Mouse (Mus musculus) small intestine, adult 2 months (tissue): ENCODE measurements around the gene Cdc14a. TPM values are rescaled to one million over a fixed set of nuclear protein-coding genes. Genes with fewer than 3 reads are reported as not detected.

Experiments
- H3K27ac ChIP-seq: fragments of 200-500 bp; 2 replicates; pipeline ENCODE4 v1.5.1; 2012; ENCODE audit warnings: low read depth, low read length, control low read depth, inconsistent platforms; ENCODE audit not compliant: insufficient read depth
- H3K27me3 ChIP-seq: fragments of 200-500 bp; 2 replicates; pipeline ENCODE4 v1.6.1; 2012; ENCODE audit warnings: mild to moderate bottlenecking, moderate library complexity, low read length, inconsistent platforms; ENCODE audit not compliant: control insufficient read depth, insufficient read depth
- H3K36me3 ChIP-seq: fragments of 200-500 bp; 2 replicates; pipeline ENCODE4 v1.6.1; 2012; ENCODE audit warnings: mild to moderate bottlenecking, low read length, control low read depth, inconsistent platforms; ENCODE audit not compliant: control insufficient read depth, insufficient read depth
- H3K4me1 ChIP-seq: fragments of 200-500 bp; 2 replicates; pipeline ENCODE4 v1.6.1; 2012; ENCODE audit warnings: low read length, inconsistent platforms, mixed read lengths; ENCODE audit not compliant: control insufficient read depth, insufficient read depth, insufficient read length
- H3K4me3 ChIP-seq: fragments of 200-500 bp; 2 replicates; pipeline ENCODE4 v1.5.1; 2012; ENCODE audit warnings: low read depth, mild to moderate bottlenecking, control low read depth, inconsistent platforms, low read length, moderate library complexity
- CTCF ChIP-seq: fragments of 200-500 bp; IDR thresholded peaks from 2 replicates; pipeline ENCODE4 v1.5.1; 2012; ENCODE audit warnings: low read depth, mild to moderate bottlenecking, control low read depth, inconsistent platforms, low read length, moderate library complexity, mixed read lengths; ENCODE audit not compliant: insufficient replicate concordance, insufficient read length; ENCODE audit errors: extremely low read depth
- POLR2A ChIP-seq: fragments of 200-500 bp; IDR thresholded peaks from 2 replicates; pipeline ENCODE4 v1.6.1; 2012; ENCODE audit warnings: low read depth, mild to moderate bottlenecking, control low read depth, inconsistent platforms, low read length, moderate library complexity
- WGBS: fragments of 180-500 bp; shearing (Covaris S2); methylation state at CpG from one replicate; pipeline ENCODE4 v1.1.7; 2018; 5-methylcytosine and 5-hydroxymethylcytosine counted together
- polyA plus RNA-seq: library from polyadenylated mRNA; depleted of rRNA; stranded (reverse); fragments of >200 nt; gene quantifications from 2 replicates; pipeline ENCODE4 v1.2.3, GENCODE M21; 2012

Gene Cdc14a
- polyA plus RNA-seq, 1 experiment, result 8.6 TPM

DNA sequence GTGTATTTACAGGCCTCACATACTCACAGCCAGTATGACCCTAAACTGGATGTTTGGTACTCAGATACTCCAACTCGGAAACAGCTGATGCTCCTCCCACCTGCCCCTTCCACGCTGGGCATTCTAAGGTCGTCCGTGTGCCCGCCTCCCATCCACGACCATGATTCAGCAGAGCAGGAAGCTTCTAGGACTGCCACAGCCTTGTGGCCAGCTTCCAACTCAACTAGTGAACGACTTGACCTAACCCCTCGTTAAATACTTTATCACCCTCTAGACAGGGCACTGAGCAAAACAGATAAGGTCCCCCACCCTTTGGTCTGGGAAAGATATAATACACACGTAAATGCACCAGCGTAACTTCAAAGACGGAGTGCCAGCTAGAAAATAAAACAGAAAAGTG lies 35.0 kb downstream of the Cdc14a start:
- no peak overlapping the region for H3K4me3 ChIP-seq
- WGBS, result 18% methylated on average over 11 of the region's 11 CpGs
- no peaks in the 10 kb centered on the region for H3K27me3 ChIP-seq
- H3K36me3 ChIP-seq, result peaks cover 2% of the 10 kb centered on the region; the same call in 1 of the 2 replicates
- TF ChIP-seq POLR2A, result no peak
- TF ChIP-seq CTCF, result no peak
- peak overlapping the region; percentile 85 for H3K27ac ChIP-seq
- peaks cover 17% of the 10 kb centered on the region; the same call in 1 of the 2 replicates for H3K4me1 ChIP-seq

DNA sequence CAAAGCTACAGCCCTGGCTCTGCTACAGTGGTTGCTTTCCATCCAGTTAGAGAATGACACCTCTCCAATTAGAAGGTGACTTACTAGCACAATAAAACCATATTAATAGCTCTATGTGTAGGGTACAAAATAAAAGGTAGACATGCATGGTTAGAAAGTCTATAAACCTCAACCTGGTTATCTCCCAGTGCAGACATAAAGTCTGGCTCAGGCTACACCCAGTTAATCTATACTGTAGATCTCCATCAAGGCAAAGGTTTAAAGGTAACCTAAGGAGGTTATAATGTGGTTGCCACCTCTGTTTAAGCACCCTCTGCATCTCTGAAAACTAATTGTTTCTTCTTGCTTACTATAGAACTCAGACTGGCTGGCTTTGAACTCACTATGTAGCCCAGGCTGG lies 36.9 kb downstream of the Cdc14a start:
- TF ChIP-seq POLR2A, result no peak
- no peak for TF ChIP-seq CTCF
- Histone ChIP-seq H3K27ac (peak overlapping the region; percentile 51; the same call in 1 of the 2 replicates), H3K4me3 (no peak overlapping the region), H3K36me3 (no peaks in the 10 kb centered on the region), H3K27me3 (no peaks in the 10 kb centered on the region), H3K4me1 (peaks cover 17% of the 10 kb centered on the region; the same call in 1 of the 2 replicates)

DNA sequence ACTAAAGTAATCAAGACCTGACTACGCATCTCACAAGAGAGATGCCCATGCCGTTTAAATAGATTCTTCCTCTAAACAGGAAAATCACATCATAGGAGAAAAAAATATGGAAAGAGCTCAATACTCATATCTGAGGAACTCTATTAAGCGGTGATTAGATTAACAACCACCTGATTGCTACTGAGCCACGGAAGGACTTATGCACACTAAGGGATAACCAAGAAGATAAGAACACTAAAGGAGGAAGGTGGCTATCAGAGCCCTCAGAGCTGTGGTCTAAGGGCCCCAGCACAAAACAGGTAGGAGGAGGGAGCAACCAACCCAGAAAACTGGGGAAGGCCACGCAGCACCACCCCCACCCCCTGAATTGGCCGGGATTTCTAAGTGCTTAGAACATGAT lies 37.5 kb downstream of the Cdc14a start:
- no peak overlapping the region for H3K4me3 ChIP-seq
- H3K27ac ChIP-seq, result peak overlapping the region; percentile 51; the same call in 1 of the 2 replicates
- no peak for TF ChIP-seq POLR2A
- WGBS, result 46% methylated on average over 6 of the region's 6 CpGs
- H3K36me3 ChIP-seq, result peaks cover 3% of the 10 kb centered on the region; the same call in 1 of the 2 replicates
- H3K4me1 ChIP-seq, result peaks cover 17% of the 10 kb centered on the region; the same call in 1 of the 2 replicates
- H3K27me3 ChIP-seq, result no peaks in the 10 kb centered on the region

DNA sequence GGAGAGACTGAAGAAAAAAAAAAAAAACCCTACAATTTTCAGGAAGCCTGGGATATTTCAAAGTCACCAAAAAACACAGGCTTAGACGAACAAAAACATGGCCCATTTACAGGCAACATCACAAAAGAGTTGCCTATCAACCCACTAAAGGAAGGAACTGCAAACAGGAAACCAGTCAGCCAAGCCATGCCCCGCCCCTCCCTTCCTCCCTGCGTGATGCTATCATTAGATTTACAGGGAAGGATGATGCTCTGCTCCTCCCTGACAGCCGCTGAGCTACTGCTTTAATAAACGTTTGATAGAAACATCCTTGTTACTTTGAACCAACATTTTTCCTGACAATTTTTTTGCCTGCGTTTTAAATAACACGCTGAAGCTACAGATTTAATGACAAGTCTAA lies 39.5 kb downstream of the Cdc14a start:
- Histone ChIP-seq H3K27me3 (no peaks in the 10 kb centered on the region), H3K36me3 (peaks cover 3% of the 10 kb centered on the region; the same call in 1 of the 2 replicates), H3K4me3 (no peak overlapping the region), H3K4me1 (peaks cover 15% of the 10 kb centered on the region; the same call in 1 of the 2 replicates), H3K27ac (no peak overlapping the region)
- 76% methylated on average over 7 of the region's 7 CpGs for WGBS
- TF ChIP-seq POLR2A (no peak), CTCF (no peak)

DNA sequence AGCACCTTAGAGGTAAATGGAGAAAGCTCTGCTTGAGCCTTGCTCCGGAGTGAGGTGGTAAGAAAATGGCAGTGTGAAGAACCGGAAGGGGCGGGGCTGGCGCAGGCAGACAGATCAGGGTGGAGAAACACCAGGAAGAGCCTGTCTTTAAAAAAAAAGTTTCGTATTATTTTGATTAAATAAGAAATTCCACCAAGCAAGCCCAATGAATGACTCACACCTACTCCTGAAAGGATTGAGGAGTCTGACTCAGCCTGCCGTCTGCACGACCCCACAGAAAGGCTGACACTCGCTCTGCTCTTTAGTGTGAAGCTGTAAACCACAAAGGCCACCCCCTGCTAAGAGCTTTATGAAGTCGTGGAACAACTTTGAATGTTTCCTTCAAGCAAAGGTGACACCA lies 43.5 kb downstream of the Cdc14a start:
- 69% methylated on average over 9 of the region's 9 CpGs for WGBS
- H3K27me3 ChIP-seq, result no peaks in the 10 kb centered on the region
- no peak for TF ChIP-seq POLR2A
- TF ChIP-seq CTCF, result no peak
- no peak overlapping the region for H3K4me3 ChIP-seq
- peaks cover 2% of the 10 kb centered on the region; the same call in 1 of the 2 replicates for H3K4me1 ChIP-seq
- no peak overlapping the region for H3K27ac ChIP-seq
- peaks cover 3% of the 10 kb centered on the region; the same call in 1 of the 2 replicates for H3K36me3 ChIP-seq

DNA sequence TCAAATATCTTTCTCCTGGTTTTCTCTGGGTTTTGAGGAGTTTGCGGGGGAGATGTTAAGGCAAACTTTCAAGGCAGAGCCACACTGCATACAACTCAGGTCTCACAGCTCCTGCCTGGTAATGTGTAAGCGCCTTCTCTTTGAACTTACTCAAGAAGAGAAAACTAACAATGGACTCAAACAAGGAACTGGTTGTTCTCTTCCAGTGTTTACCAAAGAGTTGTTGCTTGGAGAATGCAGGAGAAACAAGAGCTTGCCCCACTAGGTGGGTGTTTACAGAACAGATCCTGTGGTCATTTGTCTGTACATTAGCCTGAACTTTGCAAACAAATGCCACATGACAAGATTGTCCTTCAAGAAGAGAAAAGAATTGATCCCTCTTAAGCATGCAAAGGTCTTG lies 48.4 kb downstream of the Cdc14a start:
- no peaks in the 10 kb centered on the region; the same call in none of the 2 replicates for H3K4me1 ChIP-seq
- no peak overlapping the region for H3K4me3 ChIP-seq
- WGBS, result 83% methylated on average over 2 of the region's 2 CpGs
- no peaks in the 10 kb centered on the region for H3K27me3 ChIP-seq
- H3K36me3 ChIP-seq, result no peaks in the 10 kb centered on the region; the same call in 1 of the 2 replicates
- H3K27ac ChIP-seq, result no peak overlapping the region
- TF ChIP-seq POLR2A (no peak), CTCF (no peak)

DNA sequence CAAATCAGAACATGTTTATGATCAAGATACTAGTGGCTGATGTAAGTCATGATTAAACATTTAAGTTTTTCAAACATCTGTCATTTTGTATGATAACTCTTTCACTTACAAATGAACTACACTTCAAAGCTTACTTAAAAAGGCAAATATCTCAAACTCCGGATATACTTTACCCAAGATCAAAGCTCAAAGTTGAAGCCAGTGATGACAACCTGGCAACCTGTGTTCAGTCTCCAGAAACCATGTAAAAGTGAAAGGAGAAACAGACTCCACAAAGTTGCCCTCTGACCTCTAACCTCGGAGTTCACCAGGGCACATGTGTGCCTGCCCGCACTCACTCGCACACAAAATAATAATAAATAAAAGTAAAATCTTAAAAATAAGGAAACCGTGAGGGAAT lies 49.3 kb downstream of the Cdc14a start:
- no peak overlapping the region for H3K4me3 ChIP-seq
- TF ChIP-seq POLR2A (no peak), CTCF (no peak)
- no peaks in the 10 kb centered on the region; the same call in 1 of the 2 replicates for H3K36me3 ChIP-seq
- H3K27ac ChIP-seq, result no peak overlapping the region
- WGBS, result 44% methylated on average over 5 of the region's 5 CpGs
- H3K4me1 ChIP-seq, result no peaks in the 10 kb centered on the region; the same call in none of the 2 replicates
- no peaks in the 10 kb centered on the region for H3K27me3 ChIP-seq

DNA sequence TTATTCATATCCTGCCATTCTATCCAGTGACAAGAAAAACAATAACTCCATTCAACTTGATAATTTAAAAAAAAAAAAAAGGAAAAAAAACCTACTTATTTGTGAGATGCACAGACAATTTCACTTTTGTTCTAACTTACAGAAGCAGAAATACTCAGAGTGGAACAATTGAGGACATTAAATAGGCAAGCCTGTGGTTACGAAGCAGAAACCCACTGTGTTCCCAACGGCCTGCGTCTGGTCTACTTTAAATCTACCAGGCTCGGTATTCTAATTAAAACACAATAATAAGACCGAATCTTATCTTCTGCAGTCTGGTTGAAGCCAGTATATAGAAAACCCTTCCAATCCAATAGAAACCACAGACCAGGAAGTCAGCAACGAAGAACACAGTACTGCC lies 50.6 kb downstream of the Cdc14a start:
- no peaks in the 10 kb centered on the region; the same call in none of the 2 replicates for H3K4me1 ChIP-seq
- H3K36me3 ChIP-seq, result no peaks in the 10 kb centered on the region; the same call in 1 of the 2 replicates
- WGBS, result 89% methylated on average over 6 of the region's 6 CpGs
- no peaks in the 10 kb centered on the region for H3K27me3 ChIP-seq
- TF ChIP-seq POLR2A (no peak), CTCF (no peak)
- H3K27ac ChIP-seq, result no peak overlapping the region
- H3K4me3 ChIP-seq, result no peak overlapping the region
